Mouse (Mus musculus) ES-Bruce4 (cell line): ENCODE measurements around the gene Hoxd10.

Experiments used
- CTCF ChIP-seq: IDR thresholded peaks from one replicate; pipeline ENCODE4 v1.8.1; 2011; ENCODE audit warnings: low read depth, low read length
- EP300 ChIP-seq: IDR thresholded peaks from 2 replicates; pipeline ENCODE4 v1.6.1; 2011; ENCODE audit warnings: low read depth, low read length; ENCODE audit not compliant: insufficient read depth
- POLR2A ChIP-seq: IDR thresholded peaks from one replicate; pipeline ENCODE4 v1.8.1; 2011; ENCODE audit warnings: low read length; ENCODE audit not compliant: insufficient read depth

DNA sequence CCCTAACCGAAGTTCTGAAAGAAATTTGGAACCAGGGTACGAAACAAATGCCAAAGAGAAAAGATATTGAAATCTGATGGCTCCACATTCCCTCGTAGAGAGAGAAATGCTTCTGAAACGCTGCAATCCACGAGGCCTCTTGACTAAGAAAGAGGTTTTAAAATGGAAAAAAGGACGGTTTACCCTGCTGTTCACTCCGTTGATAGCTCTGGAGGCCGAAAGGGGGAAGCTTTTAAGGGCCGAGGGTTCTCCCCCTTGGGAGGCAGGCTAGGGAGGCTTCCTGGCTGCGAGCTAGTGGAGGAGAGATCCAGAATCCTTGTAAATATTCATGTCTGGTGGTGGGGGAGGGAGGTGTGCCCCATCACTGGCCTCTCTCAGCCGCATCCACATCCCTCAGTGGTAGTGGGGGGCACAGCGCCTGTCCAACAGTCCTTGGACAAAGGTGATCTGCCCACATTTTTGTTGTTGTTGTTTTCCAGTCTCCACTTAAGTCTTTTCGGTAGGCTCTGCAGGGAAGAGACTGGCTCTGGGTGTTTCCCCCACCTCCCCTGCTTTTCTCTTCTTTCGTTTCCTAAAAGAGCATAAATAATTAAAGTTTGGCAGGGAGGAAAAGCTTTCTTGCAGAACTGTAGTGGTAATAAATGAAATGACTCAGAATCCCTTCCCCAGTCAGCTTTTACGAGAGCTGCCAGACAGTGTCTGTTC, 12.7 kb upstream of the Hoxd10 start, which contains the start of gene Hoxd11:
- TF ChIP-seq EP300 (no peak), CTCF (no peak), POLR2A (no peak)
